Mouse (Mus musculus): ENCODE measurements at regions not wholly inside any gene's neighbourhood (a gene's known extent, or its start where the extent isn't known, plus 50 kb on each side); places are given as distances from the start of the nearest gene placed in this dataset.

DNA sequence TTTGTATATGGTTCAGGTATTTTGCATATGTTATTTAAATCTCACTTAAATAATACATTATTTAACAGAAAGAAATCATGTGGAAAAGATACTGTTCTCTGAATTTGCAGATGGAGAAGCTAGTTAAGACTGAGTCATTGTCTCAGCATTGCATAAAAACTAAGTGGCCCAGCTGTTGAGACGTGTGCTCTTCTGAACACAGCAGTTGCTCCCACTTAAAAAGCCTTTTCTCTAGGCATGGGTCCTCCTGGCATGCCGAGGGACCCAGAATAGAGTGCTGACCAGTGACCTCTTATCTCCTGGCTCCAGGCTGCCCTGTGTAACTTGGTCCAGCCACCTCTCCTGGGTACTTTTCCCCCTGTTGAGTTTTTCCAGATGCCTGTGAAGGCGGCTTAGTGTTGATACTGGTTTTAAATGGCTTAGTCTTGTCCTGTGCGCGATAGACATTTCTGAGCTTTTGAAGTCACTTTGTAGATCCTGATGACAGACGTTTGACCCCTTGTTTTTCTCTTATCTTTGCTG is 312.2 kb downstream of the Plpp3 start:
- ATAC-seq (ENCODE audit: low FRiP score, low read depth) (no peak), DNase-seq (ENCODE audit: low spot score) (no peak)
- Histone ChIP-seq H3K36me3 (ENCODE audit: control insufficient read depth, insufficient read depth, low read length) (no peaks in the 10 kb centered on the region), H3K9ac (ENCODE audit: low read depth, low read length, severe bottlenecking) (no peak overlapping the region), H3K27ac (replicated peaks; ENCODE audit: low read depth, low read length) (no peak overlapping the region), H3K9me3 (ENCODE audit: control insufficient read depth, low read length) (no peaks in the 10 kb centered on the region), H3K4me2 (replicated peaks; ENCODE audit: low read depth, low read length, severe bottlenecking) (no peak overlapping the region), H3K4me1 (ENCODE audit: control insufficient read depth, insufficient read depth, low read length) (no peaks in the 10 kb centered on the region), H3K4me3 (replicated peaks; ENCODE audit: low read length) (no peak overlapping the region), H3K27me3 (ENCODE audit: control insufficient read depth, insufficient read depth, low read length) (no peaks in the 10 kb centered on the region)
- 49% methylated on average over 6 of the region's 6 CpGs for WGBS
- no peak for TF ChIP-seq POLR2A (IDR thresholded peaks at IDR 0.05; ENCODE audit: borderline replicate concordance, extremely low read depth, insufficient read depth, insufficient read length)

DNA sequence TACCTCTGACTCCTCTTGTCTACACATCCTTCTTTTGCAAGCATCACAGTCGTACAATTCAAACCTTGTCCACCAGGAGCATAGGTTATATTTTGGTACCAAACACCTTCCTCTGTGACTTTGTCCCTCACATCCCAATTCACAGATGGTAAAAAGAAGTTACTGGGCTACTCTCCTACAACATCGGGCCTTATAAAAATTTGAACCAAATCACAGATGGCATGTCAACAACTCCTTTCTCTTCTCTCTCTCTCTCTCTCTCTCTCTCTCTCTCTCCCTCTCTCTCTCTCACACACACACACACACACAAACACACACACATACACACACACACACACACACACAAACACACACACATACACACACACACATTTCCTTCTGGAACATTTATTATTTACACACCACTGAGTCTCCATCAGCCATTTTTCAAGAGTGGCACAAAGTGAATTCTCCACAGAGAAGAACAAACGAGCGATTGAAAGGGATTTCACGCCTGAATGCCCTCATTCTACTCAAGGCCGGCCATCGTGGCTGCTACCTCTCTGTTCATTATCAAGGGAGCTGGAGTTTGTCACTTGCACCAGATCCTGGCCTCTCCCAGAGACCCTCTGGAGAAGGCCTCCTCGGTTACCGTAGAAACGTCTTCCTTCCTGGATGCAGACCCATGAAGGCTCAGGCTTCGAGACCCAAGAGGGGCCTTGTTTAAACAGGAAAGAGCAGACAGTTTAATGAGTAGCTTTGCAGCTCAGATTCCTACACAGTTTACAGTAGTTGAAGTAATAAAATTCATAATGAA is 314.7 kb upstream of the Gm12728 start:
- Histone ChIP-seq H3K4me2 (replicated peaks; ENCODE audit: low read depth, low read length, severe bottlenecking) (no peak overlapping the region), H3K4me3 (replicated peaks; ENCODE audit: low read length) (no peak overlapping the region), H3K27ac (replicated peaks; ENCODE audit: low read depth, low read length) (no peak overlapping the region), H3K27me3 (ENCODE audit: control insufficient read depth, insufficient read depth, low read length) (no peaks in the 10 kb centered on the region), H3K4me1 (ENCODE audit: control insufficient read depth, insufficient read depth, low read length) (peaks cover 9% of the 10 kb centered on the region), H3K36me3 (ENCODE audit: control insufficient read depth, insufficient read depth, low read length) (no peaks in the 10 kb centered on the region), H3K9ac (ENCODE audit: low read depth, low read length, severe bottlenecking) (no peak overlapping the region), H3K9me3 (ENCODE audit: control insufficient read depth, low read length) (no peaks in the 10 kb centered on the region)
- DNase-seq (ENCODE audit: low spot score) (peak; percentile 11), ATAC-seq (ENCODE audit: low FRiP score, low read depth) (0 out of 2 replicates have a peak, but pooled peaks have one; percentile 23)
- WGBS: 34% methylated on average over 11 of the region's 11 CpGs
- no peak for TF ChIP-seq POLR2A (IDR thresholded peaks at IDR 0.05; ENCODE audit: borderline replicate concordance, extremely low read depth, insufficient read depth, insufficient read length)

DNA sequence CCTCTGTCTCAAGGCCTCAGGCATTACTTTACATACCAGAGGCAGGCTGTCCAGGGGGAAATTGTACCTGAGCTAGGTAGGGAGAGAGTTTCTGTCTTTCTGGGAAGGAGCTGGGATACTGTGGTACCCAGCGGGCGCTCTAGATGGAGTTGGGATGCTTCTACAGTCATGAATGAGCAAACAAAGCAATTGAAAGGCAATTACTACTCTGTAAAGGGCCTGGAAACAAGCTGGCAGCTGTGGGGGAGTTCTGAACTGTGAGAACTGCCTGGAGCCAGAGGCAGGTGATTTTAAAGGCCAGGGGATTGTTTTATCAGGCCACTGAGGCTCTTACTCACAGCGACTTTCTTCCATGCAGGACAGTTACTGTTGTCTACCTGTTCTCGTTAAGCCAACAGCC is 313.3 kb upstream of the Gm12728 start:
- H3K4me3 ChIP-seq (replicated peaks; ENCODE audit: low read length): no peak overlapping the region
- H3K4me1 ChIP-seq (ENCODE audit: control insufficient read depth, insufficient read depth, low read length): peaks cover 9% of the 10 kb centered on the region
- no peaks in the 10 kb centered on the region for H3K27me3 ChIP-seq (ENCODE audit: control insufficient read depth, insufficient read depth, low read length)
- no peak for TF ChIP-seq POLR2A (IDR thresholded peaks at IDR 0.05; ENCODE audit: borderline replicate concordance, extremely low read depth, insufficient read depth, insufficient read length)
- ATAC-seq (ENCODE audit: low FRiP score, low read depth) (no peak), DNase-seq (ENCODE audit: low spot score) (no peak)
- H3K9ac ChIP-seq (ENCODE audit: low read depth, low read length, severe bottlenecking): no peak overlapping the region
- H3K36me3 ChIP-seq (ENCODE audit: control insufficient read depth, insufficient read depth, low read length): no peaks in the 10 kb centered on the region
- WGBS: 57% methylated on average over 4 of the region's 4 CpGs
- H3K4me2 ChIP-seq (replicated peaks; ENCODE audit: low read depth, low read length, severe bottlenecking): no peak overlapping the region
- H3K27ac ChIP-seq (replicated peaks; ENCODE audit: low read depth, low read length): peak overlapping the region; percentile 43; the same call in 1 of the 2 replicates
- H3K9me3 ChIP-seq (ENCODE audit: control insufficient read depth, low read length): no peaks in the 10 kb centered on the region

- no peak for TF ChIP-seq POLR2A (IDR thresholded peaks at IDR 0.05; ENCODE audit: borderline replicate concordance, extremely low read depth, insufficient read depth, insufficient read length)
- Histone ChIP-seq H3K4me1 (ENCODE audit: control insufficient read depth, insufficient read depth, low read length) (no peaks in the 10 kb centered on the region), H3K27ac (replicated peaks; ENCODE audit: low read depth, low read length) (no peak overlapping the region), H3K4me3 (replicated peaks; ENCODE audit: low read length) (no peak overlapping the region), H3K27me3 (ENCODE audit: control insufficient read depth, insufficient read depth, low read length) (no peaks in the 10 kb centered on the region), H3K36me3 (ENCODE audit: control insufficient read depth, insufficient read depth, low read length) (no peaks in the 10 kb centered on the region), H3K9me3 (ENCODE audit: control insufficient read depth, low read length) (no peaks in the 10 kb centered on the region), H3K9ac (ENCODE audit: low read depth, low read length, severe bottlenecking) (no peak overlapping the region), H3K4me2 (replicated peaks; ENCODE audit: low read depth, low read length, severe bottlenecking) (no peak overlapping the region)
- ATAC-seq (ENCODE audit: low FRiP score, low read depth) (no peak), DNase-seq (ENCODE audit: low spot score) (no peak)
- WGBS: 76% methylated on average over 1 of the region's 1 CpGs
Measured at GRCm38 (mm10) chr4:105486376-105486775, 303.3 kb upstream of the Gm12728 start.

- no peaks in the 10 kb centered on the region for H3K36me3 ChIP-seq (ENCODE audit: control insufficient read depth, insufficient read depth, low read length)
- no peak overlapping the region for H3K4me2 ChIP-seq (replicated peaks; ENCODE audit: low read depth, low read length, severe bottlenecking)
- 98% methylated on average over 2 of the region's 2 CpGs for WGBS
- no peak overlapping the region for H3K9ac ChIP-seq (ENCODE audit: low read depth, low read length, severe bottlenecking)
- H3K27me3 ChIP-seq (ENCODE audit: control insufficient read depth, insufficient read depth, low read length): no peaks in the 10 kb centered on the region
- DNase-seq (ENCODE audit: low spot score) (no peak), ATAC-seq (ENCODE audit: low FRiP score, low read depth) (no peak)
- no peak overlapping the region for H3K4me3 ChIP-seq (replicated peaks; ENCODE audit: low read length)
- no peak for TF ChIP-seq POLR2A (IDR thresholded peaks at IDR 0.05; ENCODE audit: borderline replicate concordance, extremely low read depth, insufficient read depth, insufficient read length)
- H3K4me1 ChIP-seq (ENCODE audit: control insufficient read depth, insufficient read depth, low read length): no peaks in the 10 kb centered on the region
- no peaks in the 10 kb centered on the region for H3K9me3 ChIP-seq (ENCODE audit: control insufficient read depth, low read length)
- no peak overlapping the region for H3K27ac ChIP-seq (replicated peaks; ENCODE audit: low read depth, low read length)
Measured at GRCm38 (mm10) chr4:105496176-105496575, 293.5 kb upstream of the Gm12728 start.

All from limb, embryonic 14.5 days (tissue).